Mouse (Mus musculus) neural tube, embryonic 11.5 days (tissue): Measurements from ENCODE around the gene Aldh1b1. TPM values are rescaled to one million over a fixed set of nuclear protein-coding genes. Genes with fewer than 3 reads are reported as not detected.

Experiments used
- ATAC-seq: fragments of 200-750 bp; cut with Nextera tagmentation; 2 replicates; pipeline ENCODE4 v1.8.0; 2017; ENCODE audit warnings: moderate number of reproducible peaks, mild to moderate bottlenecking, moderate TSS enrichment, moderate library complexity; ENCODE audit not compliant: insufficient read depth, low FRiP score, low TSS enrichment
- DNase-seq: peaks from one replicate; pipeline ENCODE4 v3.0.0-alpha.2; 2015; ENCODE audit warnings: low spot score
- H3K27ac ChIP-seq: fragments of 300-500 bp; sonication (generic); 2 replicates; pipeline ENCODE4 v1.5.1; 2014; ENCODE audit warnings: low read depth, mild to moderate bottlenecking, low read length
- H3K27me3 ChIP-seq: fragments of 300-500 bp; sonication (generic); 2 replicates; pipeline ENCODE4 v1.6.1; 2014; ENCODE audit warnings: mild to moderate bottlenecking, low read length, mixed read lengths; ENCODE audit not compliant: control insufficient read depth, insufficient read depth
- H3K36me3 ChIP-seq: fragments of 300-500 bp; sonication (generic); 2 replicates; pipeline ENCODE4 v1.6.1; 2014; ENCODE audit warnings: mild to moderate bottlenecking, low read length, moderate library complexity, mixed read lengths; ENCODE audit not compliant: control insufficient read depth, insufficient read depth
- H3K4me1 ChIP-seq: fragments of 300-500 bp; sonication (generic); 2 replicates; pipeline ENCODE4 v1.6.1; 2014; ENCODE audit warnings: low read length, mixed read lengths; ENCODE audit not compliant: control insufficient read depth, insufficient read depth
- H3K4me2 ChIP-seq: fragments of 300-500 bp; sonication (generic); 2 replicates; pipeline ENCODE4 v1.6.1; 2014; ENCODE audit warnings: low read depth, mild to moderate bottlenecking, moderate library complexity
- H3K4me3 ChIP-seq: fragments of 300-500 bp; sonication (generic); 2 replicates; pipeline ENCODE4 v1.5.1; 2014; ENCODE audit warnings: low read depth, low read length
- H3K9ac ChIP-seq: fragments of 300-500 bp; sonication (generic); 2 replicates; pipeline ENCODE4 v1.6.1; 2014; ENCODE audit warnings: mild to moderate bottlenecking, low read length
- H3K9me3 ChIP-seq: fragments of 300-500 bp; sonication (generic); 2 replicates; pipeline ENCODE4 v1.6.1; 2016; ENCODE audit warnings: low read length; ENCODE audit not compliant: control insufficient read depth
- WGBS: fragments of 180-500 bp; shearing (Covaris S2); extraction: QIAGEN DNeasy Blood & Tissue Kit; methylation state at CpG from one replicate; pipeline ENCODE4 v1.1.7; 2014; 5-methylcytosine and 5-hydroxymethylcytosine counted together
- polyA plus RNA-seq: library from polyadenylated mRNA; unstranded; fragments of >200 nt; fragmentation: Nextera tagmentation; extraction: Ambion mirVana; gene quantifications from 2 replicates; pipeline ENCODE4 v1.2.1, GENCODE M21; 2014

The Aldh1b1 gene
- polyA plus RNA-seq, 1 experiment from 2014 or later: 4.6 TPM

DNA sequence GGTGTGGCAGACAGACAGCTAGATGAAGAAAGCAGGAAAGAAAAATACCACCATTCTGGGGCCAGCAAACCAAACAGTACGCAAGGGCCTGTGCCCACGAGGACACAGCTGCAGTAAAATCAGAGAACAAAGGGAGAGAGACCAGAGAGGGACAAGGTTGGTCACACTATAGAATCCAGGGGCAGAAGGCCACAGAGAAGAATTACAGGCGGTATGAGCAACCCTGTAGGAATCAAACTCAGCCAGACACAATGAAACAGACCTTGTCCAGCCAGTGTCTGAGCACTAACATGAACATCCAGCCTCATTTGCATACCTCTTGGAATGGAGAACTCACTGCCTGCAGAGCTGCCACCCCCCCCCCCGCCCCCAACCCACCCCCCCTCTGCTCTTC is 20.0 kb downstream of the Aldh1b1 start:
- ATAC-seq (peak; percentile 18), DNase-seq (no peak)
- Histone ChIP-seq H3K9ac (peak overlapping the region; percentile 47), H3K4me1 (peaks cover 35% of the 10 kb centered on the region), H3K4me3 (no peak overlapping the region), H3K27ac (peak overlapping the region; percentile 94), H3K4me2 (peak overlapping the region; percentile 36), H3K36me3 (no peaks in the 10 kb centered on the region), H3K9me3 (no peaks in the 10 kb centered on the region), H3K27me3 (peaks cover 1% of the 10 kb centered on the region; the same call in 1 of the 2 replicates)
- WGBS: 9% methylated on average over 3 of the region's 4 CpGs

DNA sequence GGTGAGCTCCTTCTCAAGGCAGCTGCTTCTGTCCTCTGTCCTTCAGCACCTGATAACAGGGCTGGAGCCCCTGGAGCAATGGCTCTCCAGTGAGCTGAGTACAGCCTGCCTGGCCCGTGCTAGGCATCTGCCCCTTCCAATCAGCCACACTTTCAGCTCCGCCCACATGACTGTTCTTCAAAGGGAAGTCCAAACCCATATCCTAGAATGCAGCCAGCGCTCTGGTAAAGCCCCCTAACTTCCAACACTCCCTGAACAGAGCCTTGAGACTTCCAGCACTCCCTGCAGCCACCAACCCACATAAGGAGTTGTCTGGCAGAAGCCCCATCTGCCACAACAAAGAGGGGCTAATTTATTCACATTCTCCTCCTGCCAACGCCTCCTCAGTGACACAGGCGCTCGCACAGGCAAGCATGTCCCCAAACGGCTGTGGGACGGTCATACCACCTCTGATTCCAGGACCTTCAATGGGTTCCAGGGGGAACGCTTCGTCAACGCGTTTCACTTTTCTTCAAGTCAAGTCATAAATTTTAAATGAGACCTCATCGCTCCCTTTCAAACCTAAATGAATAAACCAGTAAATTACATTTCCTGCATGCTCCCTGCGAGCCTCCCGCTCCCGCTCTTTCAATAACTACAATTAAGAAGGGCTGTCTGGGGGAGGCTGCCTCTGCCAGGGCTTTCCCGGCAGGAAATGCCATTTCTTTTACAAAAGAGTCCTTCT is 20.5 kb downstream of the Aldh1b1 start:
- H3K4me1 ChIP-seq: peaks cover 41% of the 10 kb centered on the region
- no peaks in the 10 kb centered on the region for H3K9me3 ChIP-seq
- peak overlapping the region; percentile 36 for H3K4me2 ChIP-seq
- WGBS: under 1% methylated on average over 17 of the region's 17 CpGs
- peaks cover 7% of the 10 kb centered on the region; the same call in 1 of the 2 replicates for H3K27me3 ChIP-seq
- H3K27ac ChIP-seq: peak overlapping the region; percentile 94
- H3K4me3 ChIP-seq: 0 out of 2 replicates have a peak overlapping the region, but pooled peaks have one; percentile 16
- H3K36me3 ChIP-seq: no peaks in the 10 kb centered on the region
- ATAC-seq (peak; percentile 54), DNase-seq (peak; percentile 76)
- peak overlapping the region; percentile 2 for H3K9ac ChIP-seq

DNA sequence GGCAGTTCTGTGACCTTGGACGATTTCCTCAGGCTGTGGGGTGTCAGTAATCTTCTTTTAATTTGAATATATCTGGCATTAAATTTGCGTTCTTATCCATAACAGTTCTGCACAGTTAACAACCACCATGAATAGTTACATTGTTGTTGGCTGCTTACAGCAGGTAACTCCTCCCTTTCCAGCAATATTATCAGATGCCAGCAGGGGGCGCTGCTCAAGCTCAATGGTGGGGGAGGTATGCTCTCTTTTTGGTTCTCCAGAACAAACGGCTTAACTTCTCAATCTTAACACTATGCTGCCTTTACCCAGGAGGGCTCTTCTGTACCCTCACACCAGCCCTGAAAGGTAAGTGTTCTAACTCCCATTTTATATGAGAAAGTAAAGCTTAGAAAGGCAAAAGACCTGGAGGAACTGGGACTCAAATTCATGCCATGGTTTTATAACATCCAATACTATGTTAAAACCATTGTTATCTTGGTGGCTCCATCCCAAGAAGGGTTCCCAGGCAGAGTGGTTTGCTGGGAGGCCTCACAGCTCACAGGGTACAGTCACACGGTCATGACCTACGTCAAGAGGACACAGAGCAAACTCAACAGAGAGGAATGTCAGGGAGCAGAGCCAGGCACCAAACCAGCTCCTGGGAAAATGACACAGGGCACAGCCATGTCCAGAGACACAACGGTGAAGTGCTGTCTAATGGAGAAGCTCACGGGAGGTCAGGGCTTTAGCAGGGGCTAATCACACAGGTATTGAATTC is 21.4 kb downstream of the Aldh1b1 start:
- Histone ChIP-seq H3K4me2 (peak overlapping the region; percentile 36), H3K27me3 (peaks cover 9% of the 10 kb centered on the region; the same call in 1 of the 2 replicates), H3K4me1 (peaks cover 41% of the 10 kb centered on the region), H3K9ac (no peak overlapping the region), H3K4me3 (no peak overlapping the region), H3K36me3 (no peaks in the 10 kb centered on the region), H3K9me3 (no peaks in the 10 kb centered on the region), H3K27ac (peak overlapping the region; percentile 94)
- 45% methylated on average over 8 of the region's 8 CpGs for WGBS
- DNase-seq (peak; percentile 77), ATAC-seq (no peak)

DNA sequence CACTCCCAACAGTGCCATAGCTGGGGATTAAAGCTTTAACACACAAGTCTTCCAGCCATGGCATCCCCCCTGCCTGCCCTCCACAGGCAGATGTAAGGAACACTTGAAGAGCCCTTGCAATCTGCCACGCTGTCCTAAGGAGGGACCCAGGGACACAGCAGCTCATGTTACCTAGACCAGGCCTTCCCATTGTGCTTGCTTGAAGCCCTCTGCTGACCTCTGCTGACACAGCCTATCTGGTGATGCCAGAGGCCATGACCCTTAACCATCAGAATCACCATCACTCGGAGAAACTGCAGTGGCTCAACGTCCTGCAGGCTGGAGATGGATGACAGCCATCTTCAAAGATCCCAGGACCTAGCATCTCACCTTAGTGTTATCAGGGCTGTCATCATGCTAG is 23.2 kb downstream of the Aldh1b1 start:
- WGBS: 16% methylated on average over 3 of the region's 3 CpGs
- ATAC-seq (no peak), DNase-seq (no peak)
- Histone ChIP-seq H3K27me3 (peaks cover 24% of the 10 kb centered on the region), H3K4me2 (no peak overlapping the region), H3K9ac (no peak overlapping the region), H3K36me3 (no peaks in the 10 kb centered on the region), H3K4me3 (no peak overlapping the region), H3K9me3 (no peaks in the 10 kb centered on the region), H3K27ac (0 out of 2 replicates have a peak overlapping the region, but pooled peaks have one; percentile 24), H3K4me1 (peaks cover 37% of the 10 kb centered on the region)

DNA sequence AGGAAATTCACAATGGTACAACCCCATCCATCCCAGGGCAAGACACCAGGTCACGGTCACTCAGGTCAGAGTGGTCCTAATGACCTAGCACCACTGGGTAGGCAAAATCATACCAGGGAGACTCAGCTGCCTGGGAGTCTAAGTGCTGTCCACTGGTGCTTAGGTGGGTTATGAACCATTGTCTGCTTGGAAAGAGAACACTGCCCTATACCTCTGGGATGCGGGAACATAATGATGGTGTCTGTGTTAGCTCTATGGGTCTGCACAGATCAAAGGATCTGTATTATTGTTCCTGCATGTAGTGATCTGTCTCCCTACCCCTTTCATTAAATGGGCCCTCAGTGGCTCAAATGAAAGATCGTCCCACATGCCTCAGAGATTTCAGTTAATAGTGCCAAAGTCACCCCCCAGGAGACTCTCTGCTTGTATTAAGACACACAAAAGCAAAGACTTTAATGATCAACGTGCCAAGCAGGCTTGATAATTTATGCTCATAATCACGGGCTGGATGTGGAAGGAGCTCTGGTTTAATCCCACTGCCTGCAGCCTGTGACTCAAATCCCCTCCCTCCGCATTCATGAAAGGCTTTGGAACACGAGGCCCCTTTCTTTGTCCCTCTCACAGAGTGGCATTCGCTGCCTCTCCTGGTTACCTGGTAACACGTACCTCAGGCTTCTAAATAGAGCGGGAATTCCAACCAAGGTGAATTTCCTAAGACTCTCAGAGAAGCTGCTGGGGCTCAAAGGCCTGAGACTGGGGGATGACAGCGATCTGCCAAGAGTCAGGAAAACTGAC is 24.2 kb downstream of the Aldh1b1 start:
- Histone ChIP-seq H3K4me2 (peak overlapping the region; percentile 60; the same call in 1 of the 2 replicates), H3K27me3 (peaks cover 33% of the 10 kb centered on the region), H3K4me3 (no peak overlapping the region), H3K9me3 (no peaks in the 10 kb centered on the region), H3K27ac (peak overlapping the region; percentile 86), H3K4me1 (peaks cover 37% of the 10 kb centered on the region), H3K36me3 (no peaks in the 10 kb centered on the region), H3K9ac (peak overlapping the region; percentile 27)
- WGBS: 17% methylated on average over 11 of the region's 11 CpGs
- DNase-seq: peak; percentile 52
- no peak for ATAC-seq

DNA sequence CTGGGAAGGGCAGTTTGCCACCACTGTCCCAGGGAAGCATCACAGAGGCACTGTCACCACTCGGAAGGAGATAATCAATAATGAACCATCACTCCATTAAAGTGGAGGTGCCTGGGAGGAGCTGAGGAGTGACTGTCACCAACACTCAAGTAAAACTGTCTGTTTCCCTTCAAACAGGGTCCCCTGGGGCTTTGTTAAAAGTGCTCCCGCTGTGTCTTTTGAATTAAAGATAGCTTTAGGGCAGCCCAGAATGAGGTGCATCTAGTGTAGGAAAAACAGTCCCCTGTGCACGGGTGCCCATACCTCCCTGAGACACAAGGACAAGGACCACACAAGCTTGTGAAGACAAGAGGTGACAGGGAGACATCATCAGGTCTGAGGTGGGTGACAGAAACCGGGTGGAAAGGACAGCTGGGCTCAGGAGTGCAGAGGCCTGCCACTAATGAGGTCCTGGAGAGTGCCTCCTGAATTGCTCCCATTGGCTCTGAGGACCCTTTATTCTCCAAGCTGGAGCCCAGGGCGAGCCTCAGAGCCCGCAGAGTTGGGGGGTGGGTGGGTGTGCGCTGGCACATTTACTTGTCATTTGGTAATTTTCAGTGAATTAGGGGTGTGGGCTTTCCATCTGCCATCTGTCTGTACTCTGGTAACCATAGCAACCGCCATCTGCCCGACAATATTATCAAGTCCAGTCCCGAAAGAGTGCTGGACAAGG is 25.4 kb downstream of the Aldh1b1 start:
- no peaks in the 10 kb centered on the region for H3K36me3 ChIP-seq
- peaks cover 31% of the 10 kb centered on the region for H3K4me1 ChIP-seq
- ATAC-seq (peak; percentile 46), DNase-seq (peak; percentile 76)
- WGBS: 3% methylated on average over 10 of the region's 10 CpGs
- H3K4me2 ChIP-seq: peak overlapping the region; percentile 60
- H3K27me3 ChIP-seq: peaks cover 38% of the 10 kb centered on the region
- H3K9me3 ChIP-seq: no peaks in the 10 kb centered on the region
- H3K9ac ChIP-seq: peak overlapping the region; percentile 79
- H3K4me3 ChIP-seq: peak overlapping the region; percentile 57
- peak overlapping the region; percentile 86 for H3K27ac ChIP-seq

DNA sequence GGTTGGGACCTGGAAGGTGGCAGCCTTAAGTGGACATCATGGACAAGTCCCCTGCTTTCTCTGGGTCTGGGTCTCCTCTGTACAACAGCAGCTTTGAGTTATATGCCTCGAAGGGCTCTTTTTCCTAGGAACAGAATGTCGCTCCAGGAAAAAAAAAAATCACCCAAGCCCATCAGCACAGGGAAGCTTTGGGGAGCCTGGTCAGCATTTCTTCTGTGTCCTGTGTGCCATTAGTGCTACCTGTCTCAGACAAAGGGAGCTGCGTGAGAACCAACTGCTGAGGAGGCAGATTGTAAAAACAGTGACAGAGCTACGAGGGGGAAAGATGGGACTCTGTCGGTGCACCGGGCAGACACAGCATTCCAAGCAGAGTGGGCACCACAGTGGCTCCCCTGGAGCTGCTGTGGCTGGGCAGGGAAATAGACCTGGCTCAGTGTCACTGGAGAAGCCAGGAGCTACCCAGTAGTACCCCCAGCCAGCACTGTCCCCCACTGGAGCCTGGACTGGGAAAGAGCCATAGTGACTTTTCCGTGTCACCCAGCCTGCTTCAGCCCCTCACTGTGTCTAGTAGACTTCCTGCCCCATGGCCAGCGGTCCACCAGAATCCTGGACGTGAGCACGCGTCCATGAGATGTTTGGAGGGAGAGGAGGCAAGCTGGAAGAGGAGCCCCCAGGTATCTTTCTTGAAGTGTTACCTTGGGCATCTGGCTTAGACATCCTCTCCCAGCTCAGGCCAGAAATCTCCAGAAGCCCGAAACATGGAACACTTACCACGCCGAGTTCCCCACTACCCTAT is 26.1 kb downstream of the Aldh1b1 start:
- Histone ChIP-seq H3K27me3 (peaks cover 38% of the 10 kb centered on the region), H3K4me2 (peak overlapping the region; percentile 60), H3K9ac (peak overlapping the region; percentile 79), H3K4me3 (peak overlapping the region; percentile 57), H3K36me3 (no peaks in the 10 kb centered on the region), H3K27ac (peak overlapping the region; percentile 86), H3K9me3 (no peaks in the 10 kb centered on the region), H3K4me1 (peaks cover 28% of the 10 kb centered on the region)
- WGBS: 24% methylated on average over 14 of the region's 14 CpGs
- DNase-seq (no peak), ATAC-seq (no peak)
